Mouse (Mus musculus): ENCODE data around the gene Mthfs.

Gene Mthfs

DNA sequence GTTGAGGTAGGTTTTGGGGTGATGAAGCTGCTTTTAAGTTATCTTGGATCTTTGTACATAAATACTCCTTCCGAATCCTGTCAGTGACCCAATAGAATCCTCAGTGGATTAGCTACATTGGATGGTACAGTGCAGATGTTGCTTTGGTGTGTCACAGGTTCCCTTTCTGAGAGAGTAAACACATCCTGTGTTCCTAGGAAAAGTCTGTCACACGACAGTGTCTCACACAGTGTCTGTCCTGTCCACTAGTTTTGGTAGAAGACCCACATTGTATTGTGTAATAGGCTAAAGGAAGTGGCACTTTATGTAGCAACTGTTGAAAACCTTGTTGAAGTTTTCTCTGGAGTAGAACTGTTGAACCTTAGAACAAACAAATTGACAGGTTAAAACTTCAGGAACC lies 42.9 kb downstream of the Mthfs start:
- DNase-seq = peak; percentile 63

DNA sequence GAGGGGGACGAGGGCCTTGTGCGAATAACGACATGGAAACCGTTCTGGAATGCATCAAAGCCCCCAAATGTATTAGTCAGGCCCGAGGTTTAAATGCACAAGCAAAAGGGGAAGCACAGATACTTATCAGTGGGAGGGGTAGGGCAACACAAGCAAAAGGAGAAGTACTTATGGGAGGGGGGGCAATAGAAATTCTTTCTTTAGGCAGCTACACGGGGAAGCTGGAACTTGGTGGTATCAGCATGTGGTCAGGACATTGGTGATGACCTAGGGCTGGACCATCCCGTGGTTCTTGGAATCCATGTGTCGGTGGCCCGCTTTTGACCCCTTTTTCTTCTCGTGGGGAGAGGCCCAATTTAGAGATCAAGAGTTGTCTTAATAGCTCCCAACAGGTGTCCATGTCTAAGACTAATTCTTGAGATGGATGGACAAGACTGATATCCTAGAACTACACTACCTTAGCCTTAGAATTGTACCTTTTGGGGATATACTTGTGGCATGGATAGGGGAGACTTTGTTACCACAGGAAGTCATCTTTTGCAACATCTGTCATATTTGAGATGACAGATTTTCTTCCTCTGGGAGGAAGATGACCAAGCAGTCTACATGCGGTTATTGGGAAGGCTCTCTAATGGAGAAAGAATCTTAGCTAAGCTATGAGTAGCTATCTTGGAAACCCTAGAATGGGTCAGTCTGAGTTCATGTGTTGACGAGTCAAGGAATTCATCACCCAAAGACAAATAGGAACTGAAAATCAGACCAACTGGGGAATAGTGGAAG lies 46.3 kb downstream of the Mthfs start:
- peak; percentile 29 for DNase-seq

DNA sequence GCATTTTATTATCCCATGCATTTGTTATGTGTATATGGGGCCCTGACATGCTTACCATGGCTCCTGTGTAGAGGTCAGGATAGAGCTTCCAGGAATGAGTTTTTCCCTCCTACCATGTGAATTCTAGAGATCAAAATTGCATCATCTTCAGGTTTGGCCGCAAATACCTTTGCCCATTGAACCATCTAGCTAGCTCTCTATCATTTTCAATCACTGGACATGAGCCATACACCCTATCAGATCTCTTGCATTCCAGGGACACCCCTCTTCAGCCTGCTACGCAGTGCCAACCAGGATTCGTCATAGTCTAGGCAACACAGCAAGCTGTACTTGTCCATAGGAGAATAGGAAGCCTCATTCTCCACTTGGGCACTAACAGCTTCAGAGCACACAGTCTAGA lies 53.5 kb downstream of the Mthfs start:
- DNase-seq = no peak

DNA sequence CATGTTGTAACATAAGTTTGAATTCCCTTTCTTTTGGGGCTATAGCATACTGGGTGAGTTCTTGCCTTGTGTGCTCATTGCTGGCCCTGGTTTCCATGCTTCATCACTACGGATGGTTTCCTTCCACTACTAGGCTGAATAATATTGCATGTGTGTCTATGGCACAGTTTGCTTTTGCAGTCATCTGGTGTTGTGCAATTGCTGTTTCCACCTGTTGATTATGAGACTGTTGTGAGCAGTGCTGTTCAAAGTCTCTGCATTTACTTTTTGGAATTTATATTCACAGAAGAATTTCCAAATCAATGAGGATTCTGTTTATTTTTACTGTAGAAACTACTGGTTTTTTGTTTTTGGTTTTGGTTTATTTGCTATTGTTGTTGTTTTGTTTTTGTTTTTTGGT lies 54.1 kb downstream of the Mthfs start:
- DNase-seq = no peak

DNA sequence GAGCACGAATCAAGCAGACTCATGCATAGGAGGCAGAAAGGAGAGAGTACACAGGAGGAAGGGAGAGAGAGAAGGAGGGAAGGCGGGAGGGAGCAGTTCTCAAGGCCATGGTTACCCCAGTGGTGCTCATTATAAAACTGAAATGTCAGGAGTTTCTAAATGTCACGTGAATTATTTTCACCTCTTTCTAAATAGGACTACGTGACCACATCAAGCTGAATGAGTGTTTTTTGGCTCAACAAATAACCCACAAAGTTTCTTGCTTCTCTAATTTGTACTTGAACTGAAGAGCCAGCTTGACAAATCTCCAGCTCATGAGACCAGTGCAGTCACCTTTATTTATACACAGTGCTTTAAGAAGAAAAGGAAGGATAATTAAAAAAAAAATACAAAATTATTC lies 56.6 kb downstream of the Mthfs start:
- DNase-seq = peak; percentile 45

DNA sequence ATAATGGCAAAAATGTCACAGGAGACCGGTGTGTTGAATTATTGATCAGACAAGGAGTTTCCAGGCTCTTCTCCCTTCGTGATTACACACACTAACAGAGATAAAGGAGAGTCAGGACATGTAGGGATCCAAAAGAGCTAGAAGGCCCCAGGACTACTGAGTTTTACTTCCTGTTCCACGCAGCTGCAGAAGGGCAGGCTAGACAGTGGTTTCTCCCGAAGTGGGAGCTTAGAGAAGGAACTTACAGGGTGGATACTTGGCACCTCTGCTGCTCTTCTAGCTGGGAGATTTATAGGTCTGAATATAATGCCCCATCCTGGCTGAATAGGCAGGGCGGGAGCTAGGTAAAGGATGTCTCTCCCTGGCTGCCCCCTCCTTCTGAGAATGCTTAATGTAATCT lies 57.1 kb downstream of the Mthfs start:
- peak; percentile 73 for DNase-seq

DNA sequence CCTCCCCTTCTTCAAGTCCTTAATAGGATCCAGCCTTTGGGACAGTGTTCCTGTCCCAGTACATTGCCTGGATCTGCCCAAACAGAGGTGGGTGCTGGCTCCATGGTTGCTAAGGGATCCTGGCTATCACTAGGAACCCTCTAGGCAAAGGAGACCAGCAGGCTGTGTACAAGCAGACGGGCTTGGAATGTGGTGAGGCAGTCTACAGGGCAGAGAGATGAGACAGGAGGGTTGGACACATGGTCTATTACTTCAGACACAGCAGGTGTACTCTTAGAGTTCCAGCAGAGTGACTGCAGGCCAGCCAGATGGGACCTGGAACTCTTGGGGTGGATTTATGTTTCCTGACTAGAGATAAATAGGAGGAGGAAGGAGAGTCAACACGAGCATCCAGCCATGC lies 59.9 kb downstream of the Mthfs start:
- no peak for DNase-seq

DNA sequence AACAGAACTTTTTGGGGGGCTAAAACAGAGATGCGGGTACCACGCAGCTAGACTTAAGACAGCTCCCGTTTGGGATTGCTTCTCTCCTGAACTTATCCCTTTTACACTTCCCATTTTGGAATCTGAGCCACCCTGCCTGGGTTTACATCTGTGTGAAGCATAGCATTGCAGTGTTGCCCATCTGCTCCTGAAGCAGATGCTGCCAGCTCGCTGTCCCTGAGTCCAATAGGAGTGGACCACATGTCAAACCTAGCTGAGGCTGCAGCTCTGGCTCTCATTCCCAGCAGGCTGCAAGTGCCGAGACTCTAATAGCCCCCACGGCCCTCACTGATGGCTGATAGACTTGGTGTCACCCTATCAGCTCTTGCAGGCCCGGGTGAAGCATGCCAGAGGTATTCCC lies 63.3 kb downstream of the Mthfs start:
- DNase-seq = no peak

DNA sequence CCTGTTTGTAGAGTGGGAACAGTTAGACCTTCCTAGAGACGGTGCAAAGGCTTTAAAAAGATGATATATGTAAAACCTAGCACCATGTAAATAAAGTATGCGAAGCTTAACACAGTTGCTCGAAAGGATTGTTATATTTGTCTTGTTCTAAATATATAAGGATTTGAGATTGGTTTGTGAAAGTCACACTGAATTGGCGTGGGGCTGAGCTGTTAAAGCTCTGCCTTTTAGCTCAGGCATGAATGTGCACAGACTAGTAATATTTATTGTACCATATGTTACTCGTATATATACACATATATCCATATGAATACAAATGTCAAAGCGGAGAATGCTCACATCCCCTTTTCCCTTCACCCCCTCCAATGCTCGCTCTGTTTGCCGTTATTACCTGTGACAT lies 67.7 kb downstream of the Mthfs start:
- DNase-seq = no peak

DNA sequence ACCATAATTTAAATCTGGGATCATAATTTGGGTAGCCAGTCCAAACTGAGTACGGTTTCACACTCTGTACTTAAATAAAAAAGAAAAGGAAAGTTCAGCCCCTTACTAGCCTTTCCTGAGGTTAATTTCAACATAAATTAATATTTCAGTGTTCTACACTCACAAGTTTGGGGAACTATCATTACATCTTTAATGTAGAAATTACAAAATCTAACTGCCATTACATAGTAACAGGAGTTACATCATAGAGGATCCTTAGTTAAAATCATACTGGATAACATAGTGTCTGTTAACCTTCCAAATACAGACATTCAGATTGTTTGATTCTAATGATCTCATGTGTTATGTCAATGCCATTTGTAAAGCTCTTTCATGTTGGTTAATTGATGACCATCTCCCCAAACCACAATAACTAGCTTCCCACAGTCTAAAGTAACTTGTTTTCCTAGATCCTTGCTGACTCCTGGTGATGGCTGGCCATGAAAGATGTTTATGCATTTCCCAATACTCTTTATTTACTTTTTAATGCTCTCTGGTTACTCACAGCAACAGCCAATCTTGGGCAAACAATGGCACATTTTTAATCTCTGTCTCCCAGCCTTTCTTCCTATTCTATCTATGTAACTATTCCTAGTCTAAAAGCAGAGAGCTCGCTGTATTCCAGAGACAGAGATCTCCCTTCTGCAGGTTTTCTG lies 72.0 kb downstream of the Mthfs start:
- no peak for DNase-seq

DNA sequence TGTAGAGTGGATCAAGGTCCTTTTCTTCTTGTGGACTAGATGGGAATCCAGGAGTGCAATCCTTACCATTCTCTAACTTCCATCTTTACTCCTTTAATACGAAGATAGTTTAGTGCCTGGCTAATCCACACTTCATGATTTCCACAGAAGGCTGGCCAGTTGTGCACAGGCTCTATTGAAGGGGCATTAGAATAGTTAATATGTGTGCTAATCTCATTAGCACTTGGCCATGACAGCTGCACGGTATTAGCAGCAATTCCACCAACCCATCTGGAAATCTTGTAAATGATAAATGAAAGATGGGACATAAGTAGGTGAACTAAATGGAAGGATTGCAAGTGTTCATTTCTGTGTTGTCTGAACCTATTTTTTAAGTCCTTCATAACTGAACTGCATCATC lies 77.6 kb downstream of the Mthfs start:
- DNase-seq = no peak

DNA sequence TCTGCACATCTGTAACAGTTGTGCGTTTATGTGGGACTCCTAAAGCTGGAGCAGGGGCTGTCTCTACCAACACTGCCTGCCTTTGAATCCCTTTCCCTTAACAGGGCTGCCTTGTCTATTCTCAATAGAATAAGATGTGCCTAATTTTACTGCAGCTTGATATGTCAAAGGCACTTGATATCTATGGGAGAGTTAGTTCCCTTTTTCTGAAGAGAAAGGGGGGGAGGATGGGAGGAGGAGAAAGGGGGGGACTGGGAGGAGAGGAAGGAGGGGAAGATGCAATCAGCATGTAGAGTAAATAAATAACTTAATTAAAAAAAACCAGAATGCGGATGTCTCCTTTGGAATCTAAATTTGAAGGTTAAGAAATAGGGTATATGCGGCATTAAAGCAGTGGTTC lies 82.9 kb downstream of the Mthfs start:
- DNase-seq = no peak

DNA sequence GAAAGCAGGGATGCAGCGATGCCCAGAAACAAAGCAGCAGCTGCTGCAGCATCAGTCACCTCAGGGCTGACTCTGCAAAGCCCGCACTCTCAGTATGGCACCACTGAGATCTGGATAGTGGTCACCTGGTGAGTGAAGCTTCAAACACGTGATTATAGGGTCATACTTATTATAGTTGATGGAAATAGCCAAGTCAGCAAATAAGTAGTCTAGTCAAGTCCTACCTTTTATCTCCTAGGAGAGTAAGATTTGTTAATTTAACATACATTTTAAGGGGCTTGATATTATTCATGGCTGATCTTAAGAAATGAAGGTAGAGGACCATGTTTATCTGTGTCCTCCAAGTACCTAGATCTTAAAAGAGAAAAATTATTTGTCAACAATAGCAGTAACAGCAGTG lies 83.6 kb downstream of the Mthfs start:
- no peak for DNase-seq

DNA sequence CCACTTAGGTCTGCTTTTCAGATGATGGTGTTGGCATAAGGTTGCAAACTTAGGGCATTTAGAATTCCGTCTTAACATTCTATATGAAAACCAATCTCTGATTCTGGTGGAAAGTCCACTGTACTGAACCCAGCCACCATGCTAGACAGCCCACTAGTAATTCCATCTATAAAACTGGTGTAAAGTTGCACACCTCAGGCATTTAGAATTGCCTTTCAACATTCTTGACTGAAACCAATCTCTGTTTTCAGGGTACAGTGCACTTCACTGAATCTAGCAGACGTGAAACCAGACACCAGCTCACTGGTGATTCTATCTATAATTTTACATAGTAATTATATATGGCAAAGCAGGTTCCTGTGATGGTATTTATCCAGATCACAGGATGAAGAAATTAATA lies 95.2 kb downstream of the Mthfs start:
- no peak for DNase-seq

DNA sequence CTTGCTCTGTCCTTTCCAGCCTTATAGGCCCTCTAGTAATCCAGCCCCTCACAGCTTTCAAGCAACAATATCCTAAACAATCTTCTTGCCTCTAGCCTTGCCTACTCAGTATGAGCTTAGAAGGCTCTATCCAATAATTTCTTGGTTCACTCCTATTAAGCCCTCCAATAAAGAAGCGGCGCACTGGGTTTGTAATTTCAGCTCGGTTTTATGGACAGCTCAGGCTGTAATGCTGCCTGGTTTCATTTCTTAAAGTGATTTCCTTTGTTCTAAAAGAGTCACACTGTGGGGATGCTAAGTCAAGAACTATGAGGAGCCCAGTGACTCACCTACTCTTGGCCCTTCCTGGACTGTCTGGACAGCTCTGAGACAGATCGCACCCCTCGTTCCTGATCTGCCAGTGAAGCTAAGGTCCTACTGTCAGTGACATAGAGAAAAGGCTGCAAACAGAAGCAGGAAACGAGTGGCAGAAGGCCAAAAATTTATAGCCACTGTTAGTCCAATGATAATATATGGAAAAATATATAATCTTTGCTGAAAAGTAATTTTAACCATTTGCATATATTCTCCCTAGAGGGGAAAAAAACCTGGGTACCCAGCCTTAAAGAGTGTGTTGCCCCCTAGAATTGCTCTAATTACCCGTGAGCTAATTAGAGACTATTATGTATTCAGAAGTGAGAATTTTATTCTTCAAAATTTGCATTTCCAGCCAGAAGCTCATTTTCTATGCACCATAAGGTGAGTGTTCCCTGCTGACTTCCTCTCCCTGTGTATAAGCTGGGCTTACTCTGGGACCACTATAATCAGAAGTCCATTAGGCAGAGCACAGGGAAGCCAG lies 98.1 kb downstream of the Mthfs start:
- peak; percentile 4 for DNase-seq

DNA sequence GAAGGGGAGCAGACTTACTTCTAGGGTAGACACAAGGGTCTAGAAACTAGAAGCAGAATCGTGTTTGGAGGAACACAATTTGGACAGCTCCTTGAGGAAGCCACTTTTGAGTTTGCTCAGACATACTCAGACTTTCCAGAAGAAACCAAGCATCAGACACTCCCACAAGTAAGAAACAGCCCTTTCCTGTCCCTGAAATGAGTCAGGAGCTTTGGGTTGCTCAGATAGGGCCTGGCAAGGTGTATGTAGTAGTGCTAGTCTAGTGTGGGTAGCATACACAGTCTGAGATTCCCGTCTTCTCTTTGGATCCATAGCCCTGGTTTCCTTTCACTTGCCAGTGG lies 98.7 kb downstream of the Mthfs start:
- DNase-seq = no peak

DNA sequence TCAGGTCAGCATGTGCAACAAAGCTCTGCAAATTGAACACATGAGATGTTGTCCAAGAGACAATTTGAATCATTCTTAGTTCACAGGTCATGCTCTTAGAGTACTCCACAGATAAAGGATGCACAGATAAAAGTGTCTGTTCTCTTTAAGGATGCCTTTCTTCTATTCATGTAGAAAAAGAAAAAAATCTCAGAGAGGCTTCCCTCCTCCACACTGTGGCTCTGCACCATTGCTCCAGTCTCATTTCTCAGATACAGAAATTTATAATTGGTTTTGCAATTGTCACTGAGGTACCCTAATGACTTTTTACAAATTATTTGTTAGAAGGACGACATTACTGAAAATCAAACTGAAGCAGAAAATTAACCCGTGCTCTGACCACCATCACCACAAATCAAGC lies 101.2 kb downstream of the Mthfs start:
- no peak for DNase-seq

DNA sequence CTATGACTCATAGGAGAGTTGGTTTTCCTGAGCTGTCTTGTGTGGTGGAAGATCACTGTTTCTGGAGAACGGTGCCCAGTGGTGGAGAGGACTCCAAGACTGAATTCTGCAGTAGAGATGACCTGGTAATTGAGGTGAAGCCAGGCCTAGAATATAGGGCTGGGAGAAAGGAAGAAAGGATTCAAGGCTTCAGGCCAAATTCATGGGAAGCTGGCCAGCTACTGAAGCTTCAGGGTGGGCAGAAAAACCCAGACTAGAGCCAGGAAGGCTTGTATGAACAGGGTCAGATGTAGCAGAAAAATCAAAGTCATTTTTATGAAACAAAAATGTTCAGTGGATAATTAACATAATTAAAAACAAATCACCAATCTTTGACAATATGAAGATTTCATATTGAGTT lies 163.3 kb downstream of the Mthfs start:
- no peak for DNase-seq

DNA sequence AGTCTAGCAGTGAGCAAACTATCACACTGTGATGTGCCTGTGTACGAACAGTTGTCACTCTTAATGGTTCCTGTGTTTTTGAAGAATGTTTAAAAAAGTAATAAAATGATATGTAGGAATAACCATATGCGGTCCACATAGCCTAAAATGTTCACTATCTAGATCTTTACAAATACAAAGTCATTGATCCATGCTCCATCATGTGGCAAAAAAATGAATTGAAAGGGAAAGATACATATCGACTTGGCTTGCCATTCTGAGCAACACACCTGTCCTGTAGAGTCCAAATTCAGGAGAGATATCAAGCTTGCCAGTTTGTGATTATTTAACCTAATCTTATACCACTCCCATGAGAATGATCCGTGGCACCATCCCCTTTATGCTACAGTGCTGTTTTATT lies 164.2 kb downstream of the Mthfs start:
- DNase-seq = no peak

DNA sequence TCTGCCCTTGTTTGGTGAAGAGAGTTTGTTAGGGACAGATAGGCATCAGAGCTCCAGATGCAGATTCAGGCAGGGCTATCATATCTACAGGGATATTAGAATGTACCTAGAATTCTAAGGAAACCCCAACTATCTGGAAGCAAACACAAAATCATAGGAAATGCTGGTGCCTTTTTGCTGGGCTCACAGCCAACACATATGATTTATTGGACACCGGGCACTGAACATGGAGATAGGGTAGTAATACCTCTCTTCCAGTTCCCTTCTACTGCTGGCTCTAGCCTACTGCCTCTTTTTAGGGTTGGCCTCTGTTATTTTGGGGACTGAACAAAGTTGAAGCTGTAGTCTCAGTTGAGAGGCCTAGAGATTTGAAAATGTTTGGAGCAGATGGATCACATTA lies 192.6 kb downstream of the Mthfs start:
- no peak for DNase-seq

Data from layer of hippocampus, adult 9-11 months (tissue).